ENCODE assay signal across 8 mouse cellular contexts in the genomic region with DNA sequence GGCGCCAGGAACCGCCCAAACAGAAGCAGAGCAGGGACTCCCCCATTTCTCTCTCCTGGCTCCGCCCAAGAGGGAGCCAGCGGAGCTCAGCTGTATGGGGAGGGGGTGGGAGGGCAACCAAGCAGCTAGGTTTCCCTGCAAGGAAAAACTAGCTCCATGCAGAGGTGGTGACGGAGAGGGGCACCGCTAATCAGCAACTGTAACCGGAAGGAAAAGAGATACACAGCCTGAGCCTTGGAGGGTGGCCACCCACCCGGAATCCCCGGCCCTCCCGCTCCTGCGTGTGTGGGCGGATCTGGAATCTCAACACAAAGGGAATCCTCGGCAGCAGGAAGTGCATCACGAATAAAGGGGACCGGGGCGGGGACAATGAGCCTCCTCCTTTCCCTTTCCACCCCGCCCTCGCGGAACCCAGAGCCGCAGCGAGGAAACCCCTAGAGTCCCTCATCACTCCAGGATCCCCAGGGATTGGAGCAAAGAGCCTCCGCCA. TPM values are rescaled to one million over a fixed set of nuclear protein-coding genes. Genes with fewer than 3 reads are reported as not detected.
DNase-seq lines count a peak whose midpoint lies in the region; ATAC-seq and TF ChIP-seq lines count a peak whose summit lies in the region.

No protein-coding gene starts in this region.

- H3K4me2 ChIP-seq in hindbrain, embryonic 16.5 days (ENCODE audit: low read length) = peak overlapping the region; percentile 79
- peak overlapping the region; percentile 67 for H3K4me2 ChIP-seq in lung, postnatal 0 days (replicated peaks; ENCODE audit: low read depth, low read length)

- no peaks in the 10 kb centered on the region for H3K4me1 ChIP-seq in brown adipose tissue, adult 24 weeks (ENCODE audit: control insufficient read depth, insufficient read depth, insufficient read length, low read length)
- no peaks in the 10 kb centered on the region for H3K4me1 ChIP-seq in hindbrain, embryonic 16.5 days (ENCODE audit: control insufficient read depth, insufficient read depth, low read depth, low read length)
- no peaks in the 10 kb centered on the region for H3K4me1 ChIP-seq in lung, postnatal 0 days (ENCODE audit: insufficient read depth, low read depth, low read length)

- H3K9ac ChIP-seq in hindbrain, embryonic 16.5 days (ENCODE audit: low read depth, low read length) = peak overlapping the region; percentile 93
- H3K9ac ChIP-seq in lung, postnatal 0 days (replicated peaks; ENCODE audit: low read depth) = no peak overlapping the region

- peak overlapping the region; percentile 28 for H3K4me3 ChIP-seq in brown adipose tissue, adult 24 weeks (ENCODE audit: insufficient read depth, low read depth, low read length)
- peak overlapping the region; percentile 76 for H3K4me3 ChIP-seq in hindbrain, embryonic 16.5 days (ENCODE audit: low read length)
- peak overlapping the region; percentile 33 for H3K4me3 ChIP-seq in lung, postnatal 0 days (ENCODE audit: low read depth, low read length)

- H3K27ac ChIP-seq in brown adipose tissue, adult 24 weeks (replicated peaks; ENCODE audit: low read depth, low read length) = no peak overlapping the region
- peak overlapping the region; percentile 95 for H3K27ac ChIP-seq in hindbrain, embryonic 16.5 days (ENCODE audit: low read depth, low read length)
- H3K27ac ChIP-seq in lung, postnatal 0 days (ENCODE audit: low read length) = no peak overlapping the region

- under 1% methylated on average over 18 of the region's 22 CpGs for WGBS in hindbrain, embryonic 16.5 days
- under 1% methylated on average over 20 of the region's 22 CpGs for WGBS in lung, postnatal 0 days

- no peaks in the 10 kb centered on the region for H3K9me3 ChIP-seq in hindbrain, embryonic 16.5 days (ENCODE audit: control insufficient read depth, low read length)
- no peaks in the 10 kb centered on the region for H3K9me3 ChIP-seq in lung, postnatal 0 days (ENCODE audit: low read length)

- POLR2A ChIA-PET in Patski (lab: Charles Lee) = no interaction called here

- TF ChIP-seq EP300 in lung, postnatal 0 days (IDR thresholded peaks at IDR 0.05) = no peak

- peak; percentile 67 for ATAC-seq in Patski
- ATAC-seq in frontal cortex, adult (ENCODE audit: low TSS enrichment) = peak; percentile 93
- peak; percentile 96 for ATAC-seq in hindbrain, embryonic 16.5 days
- peak; percentile 43 for ATAC-seq in lung, postnatal 0 days

- no peak for DNase-seq in Patski (ENCODE audit: low read depth, low spot score)
- DNase-seq in layer of hippocampus, postnatal 36 days = peak; percentile 60 to 73
- peak; percentile 17 for DNase-seq in lung, postnatal 0 days (ENCODE audit: low spot score)
- DNase-seq in retina, postnatal 7 days (ENCODE audit: low read depth, low spot score) = peak; percentile 61
- no peak for DNase-seq in urinary bladder, postnatal 36 days (ENCODE audit: low spot score in 2 of 2)

- in situ Hi-C loops in Patski (cut with MboI; ENCODE audit: low pct_unique_long_range_greater_than_20kb) = no loop called here

- TF ChIP-seq CTCF in Patski (IDR thresholded peaks at IDR 0.05) = no peak
- TF ChIP-seq CTCF in lung, postnatal 0 days (IDR thresholded peaks at IDR 0.05) = no peak

- peaks cover 27% of the 10 kb centered on the region for H3K27me3 ChIP-seq in Patski
- H3K27me3 ChIP-seq in hindbrain, embryonic 16.5 days (replicated peaks; ENCODE audit: control insufficient read depth, insufficient read depth, low read length) = no peaks in the 10 kb centered on the region
- no peaks in the 10 kb centered on the region for H3K27me3 ChIP-seq in lung, postnatal 0 days (replicated peaks; ENCODE audit: insufficient read depth, low read length)

- CTCF ChIA-PET in Patski (lab: Charles Lee) = no interaction called here

- no peaks in the 10 kb centered on the region for H3K36me3 ChIP-seq in hindbrain, embryonic 16.5 days (ENCODE audit: control insufficient read depth, insufficient read depth, low read length)
- no peaks in the 10 kb centered on the region for H3K36me3 ChIP-seq in lung, postnatal 0 days (ENCODE audit: insufficient read depth, low read length)

RNA-seq across cellular contexts. Expression of a gene that starts 1.6 kb away (rescaled TPM):
- polyA plus RNA-seq in Patski (2021) = not detected
- polyA plus RNA-seq in brown adipose tissue, adult 24 weeks (2012; ENCODE audit: insufficient read depth, insufficient read length, missing spikeins) = not detected in 2 replicates
- 4.2 and 4.5 TPM in 2 replicates for polyA plus RNA-seq in hindbrain, embryonic 16.5 days (2015; fragmentation: Nextera tagmentation; extraction: Ambion mirVana)
- under 1 TPM; 0.32 to 0.53 TPM for total RNA-seq in layer of hippocampus, postnatal 36 days (2021)
- 0.02 and 0.08 TPM in 2 replicates for polyA plus RNA-seq in lung, postnatal 0 days (2015; fragmentation: Nextera tagmentation; extraction: Ambion mirVana)

Comparison
In these comparisons a context has a peak if more than half of its experiments do, and no peak if none do; other contexts are left out.
1. ATAC-seq: peak in every context shown above with its lines; median percentile 96 in hindbrain, embryonic 16.5 days; 93 in frontal cortex, adult; 67 in Patski; 43 in lung, postnatal 0 days.
2. DNase-seq: peak in layer of hippocampus, postnatal 36 days (2 of 2), lung, postnatal 0 days (single experiment) and retina, postnatal 7 days (single experiment); none in Patski (single experiment) and urinary bladder, postnatal 36 days (0 of 2).
3. Peak in every context shown above with its lines, with median percentiles within 50 percentile points of each other: H3K4me3 ChIP-seq.